Mouse (Mus musculus) C2C12 (cell line): ENCODE measurements around the gene Pdzd11.

Experiments used
- CEBPB ChIP-seq: IDR thresholded peaks from one replicate; pipeline ENCODE4 v1.6.1; 2011; ENCODE audit warnings: low read depth, mild to moderate bottlenecking, control low read depth, moderate library complexity
- CTCF ChIP-seq: IDR thresholded peaks from one replicate; pipeline ENCODE4 v1.5.1; 2011; ENCODE audit not compliant: control insufficient read depth, insufficient read depth, insufficient read length
- FOSL1 ChIP-seq: IDR thresholded peaks from one replicate; pipeline ENCODE4 v1.8.0; 2011; ENCODE audit warnings: mild to moderate bottlenecking, low read length; ENCODE audit not compliant: poor library complexity, insufficient read depth, severe bottlenecking
- MAX ChIP-seq: IDR thresholded peaks from one replicate; pipeline ENCODE4 v1.6.1; 2011; ENCODE audit warnings: mild to moderate bottlenecking, control low read depth
- MYOG ChIP-seq: IDR thresholded peaks from one replicate; pipeline ENCODE4 v1.6.1; 2011; ENCODE audit not compliant: control insufficient read depth, insufficient read length; ENCODE audit errors: extremely low read depth
- USF1 ChIP-seq: IDR thresholded peaks from one replicate; pipeline ENCODE4 v1.6.1; 2011; ENCODE audit warnings: low read depth, mild to moderate bottlenecking, control low read depth, moderate library complexity

- TF ChIP-seq CTCF, result no peak
- TF ChIP-seq FOSL1, result no peak
- TF ChIP-seq USF1, result no peak
- no peak for TF ChIP-seq MAX
- TF ChIP-seq CEBPB, result no peak
- TF ChIP-seq MYOG, result no peak
Measured at GRCm38 (mm10) chrX:100621366-100621765, 5.0 kb downstream of the Pdzd11 start.
